Mouse (Mus musculus) midbrain, embryonic 15.5 days (tissue): ENCODE results near the gene Unc13b. TPM values are rescaled to one million over a fixed set of nuclear protein-coding genes. Genes with fewer than 3 reads are reported as not detected.

Experiments used
- ATAC-seq: fragments of 200-750 bp; cut with Nextera tagmentation; replicated peaks from 2 replicates; pipeline ENCODE4 v1.8.0; 2017; ENCODE audit warnings: moderate TSS enrichment
- H3K27ac ChIP-seq: fragments of 300-500 bp; sonication (generic); 2 replicates; pipeline ENCODE4 v1.5.1; 2015; ENCODE audit warnings: mild to moderate bottlenecking, inconsistent platforms
- H3K27me3 ChIP-seq: fragments of 300-500 bp; sonication (generic); replicated peaks from 2 replicates; pipeline ENCODE4 v1.6.1; 2015; ENCODE audit warnings: inconsistent platforms
- H3K36me3 ChIP-seq: fragments of 300-500 bp; sonication (generic); replicated peaks from 2 replicates; pipeline ENCODE4 v1.6.1; 2015; ENCODE audit warnings: inconsistent platforms
- H3K4me1 ChIP-seq: fragments of 300-500 bp; sonication (generic); 2 replicates; pipeline ENCODE4 v1.6.1; 2015; ENCODE audit warnings: inconsistent platforms
- H3K4me2 ChIP-seq: fragments of 300-500 bp; sonication (generic); 2 replicates; pipeline ENCODE4 v1.6.1; 2015; ENCODE audit warnings: inconsistent platforms, mild to moderate bottlenecking, moderate library complexity
- H3K4me3 ChIP-seq: fragments of 300-500 bp; sonication (generic); 2 replicates; pipeline ENCODE4 v1.5.1; 2015; ENCODE audit warnings: mild to moderate bottlenecking, inconsistent platforms
- H3K9ac ChIP-seq: fragments of 300-500 bp; sonication (generic); 2 replicates; pipeline ENCODE4 v1.6.1; 2015; ENCODE audit warnings: mild to moderate bottlenecking, inconsistent platforms
- H3K9me3 ChIP-seq: fragments of 300-500 bp; sonication (generic); 2 replicates; pipeline ENCODE4 v1.6.1; 2016; ENCODE audit warnings: inconsistent platforms
- WGBS: fragments of 180-500 bp; shearing (Covaris S2); methylation state at CpG from one replicate; pipeline ENCODE4 v1.1.7; 2015; ENCODE audit warnings: mixed read lengths; 5-methylcytosine and 5-hydroxymethylcytosine counted together
- polyA plus RNA-seq: library from polyadenylated mRNA; unstranded; fragments of >200 nt; fragmentation: Nextera tagmentation; extraction: Ambion mirVana; gene quantifications from 2 replicates; pipeline ENCODE4 v1.2.1, GENCODE M21; 2015

Unc13b gene
- polyA plus RNA-seq: 20.1 and 21.2 TPM in 2 replicates

GRCm38 (mm10) chr4:43058753-43059654 lies at the start of gene Unc13b:
TSS of gene Unc13b (plus strand) at chr4:43058953.
- H3K4me3 ChIP-seq: peak within 1 kb of the TSS; percentile 67
- peak within 1 kb of the TSS; percentile 67 for H3K4me2 ChIP-seq
- H3K9me3 ChIP-seq: no peaks in the 10 kb centered on the region
- peak within 1 kb of the TSS; percentile 85 for H3K27ac ChIP-seq
- peaks cover 15% of the 10 kb centered on the region for H3K4me1 ChIP-seq
- no peaks in the 10 kb centered on the region for H3K36me3 ChIP-seq
- WGBS: under 1% methylated on average over 86 of the region's 90 CpGs
- peak within 1 kb of the TSS; percentile 66 for H3K9ac ChIP-seq
- no peaks in the 10 kb centered on the region for H3K27me3 ChIP-seq
- peak; percentile 97 for ATAC-seq

- peak within 1 kb of the TSS; percentile 84 for H3K4me3 ChIP-seq
- H3K9me3 ChIP-seq: no peaks in the 10 kb centered on the region
- peak within 1 kb of the TSS; percentile 67 for H3K27ac ChIP-seq
- no peaks in the 10 kb centered on the region for H3K27me3 ChIP-seq
- peak; percentile 93 for ATAC-seq
- H3K9ac ChIP-seq: peak within 1 kb of the TSS; percentile 56
- WGBS: under 1% methylated on average over 37 of the region's 37 CpGs
- H3K36me3 ChIP-seq: no peaks in the 10 kb centered on the region
- peak within 1 kb of the TSS; percentile 88 for H3K4me2 ChIP-seq
- peaks cover 14% of the 10 kb centered on the region for H3K4me1 ChIP-seq
Measured at GRCm38 (mm10) chr4:43010161-43011038, 48.4 kb upstream of the Unc13b start, which contains the start of gene Fancg. TSS of gene Fancg (minus strand) at chr4:43010506.

- H3K4me3 ChIP-seq: no peak overlapping the region
- no peak for ATAC-seq
- no peaks in the 10 kb centered on the region for H3K27me3 ChIP-seq
- no peak overlapping the region for H3K27ac ChIP-seq
- H3K9ac ChIP-seq: no peak overlapping the region
- WGBS: 100% methylated on average over 1 of the region's 1 CpGs
- no peak overlapping the region for H3K4me2 ChIP-seq
- no peaks in the 10 kb centered on the region for H3K9me3 ChIP-seq
- no peaks in the 10 kb centered on the region for H3K36me3 ChIP-seq
- peaks cover 14% of the 10 kb centered on the region for H3K4me1 ChIP-seq
Measured at GRCm38 (mm10) chr4:43012091-43012490, 46.7 kb upstream of the Unc13b start.

GRCm38 (mm10) chr4:43018156-43018555 lies 40.6 kb upstream of the Unc13b start:
- H3K9me3 ChIP-seq: no peaks in the 10 kb centered on the region
- H3K4me2 ChIP-seq: no peak overlapping the region
- 94% methylated on average over 4 of the region's 4 CpGs for WGBS
- no peak overlapping the region for H3K27ac ChIP-seq
- peaks cover 33% of the 10 kb centered on the region for H3K36me3 ChIP-seq
- no peak overlapping the region for H3K4me3 ChIP-seq
- no peaks in the 10 kb centered on the region for H3K4me1 ChIP-seq
- no peaks in the 10 kb centered on the region for H3K27me3 ChIP-seq
- ATAC-seq: no peak
- H3K9ac ChIP-seq: no peak overlapping the region

- Histone ChIP-seq H3K27ac (no peak overlapping the region), H3K27me3 (no peaks in the 10 kb centered on the region), H3K9me3 (no peaks in the 10 kb centered on the region), H3K4me2 (no peak overlapping the region), H3K4me3 (no peak overlapping the region), H3K36me3 (peaks cover 37% of the 10 kb centered on the region), H3K4me1 (peaks cover 8% of the 10 kb centered on the region), H3K9ac (no peak overlapping the region)
- WGBS: 92% methylated on average over 10 of the region's 10 CpGs
- ATAC-seq: no peak
Measured at GRCm38 (mm10) chr4:43019176-43019575, 39.6 kb upstream of the Unc13b start.

- peaks cover 37% of the 10 kb centered on the region for H3K36me3 ChIP-seq
- H3K27me3 ChIP-seq: no peaks in the 10 kb centered on the region
- WGBS: 93% methylated on average over 23 of the region's 23 CpGs
- no peak overlapping the region for H3K27ac ChIP-seq
- no peaks in the 10 kb centered on the region for H3K9me3 ChIP-seq
- no peak overlapping the region for H3K9ac ChIP-seq
- H3K4me3 ChIP-seq: no peak overlapping the region
- ATAC-seq: no peak
- H3K4me1 ChIP-seq: peaks cover 15% of the 10 kb centered on the region
- no peak overlapping the region for H3K4me2 ChIP-seq
Measured at GRCm38 (mm10) chr4:43019641-43020465, 38.9 kb upstream of the Unc13b start.

GRCm38 (mm10) chr4:43020876-43021275 lies 37.9 kb upstream of the Unc13b start:
- Histone ChIP-seq H3K4me3 (no peak overlapping the region), H3K27ac (no peak overlapping the region), H3K4me1 (peaks cover 18% of the 10 kb centered on the region), H3K4me2 (no peak overlapping the region), H3K27me3 (no peaks in the 10 kb centered on the region), H3K36me3 (peaks cover 37% of the 10 kb centered on the region), H3K9ac (no peak overlapping the region), H3K9me3 (no peaks in the 10 kb centered on the region)
- WGBS: 85% methylated on average over 16 of the region's 16 CpGs
- ATAC-seq: no peak

- H3K36me3 ChIP-seq: peaks cover 37% of the 10 kb centered on the region
- no peak for ATAC-seq
- WGBS: 69% methylated on average over 17 of the region's 17 CpGs
Measured at GRCm38 (mm10) chr4:43021341-43021740, 37.4 kb upstream of the Unc13b start.

GRCm38 (mm10) chr4:43024673-43025072 lies 34.1 kb upstream of the Unc13b start:
- H3K4me2 ChIP-seq: peak overlapping the region; percentile 58
- H3K4me1 ChIP-seq: peaks cover 22% of the 10 kb centered on the region
- peak overlapping the region; percentile 90 for H3K27ac ChIP-seq
- ATAC-seq: no peak
- 82% methylated on average over 14 of the region's 14 CpGs for WGBS
- peak overlapping the region; percentile 57 for H3K9ac ChIP-seq
- peaks cover 39% of the 10 kb centered on the region for H3K36me3 ChIP-seq
- peak overlapping the region; percentile 54 for H3K4me3 ChIP-seq
- no peaks in the 10 kb centered on the region for H3K27me3 ChIP-seq
- H3K9me3 ChIP-seq: no peaks in the 10 kb centered on the region

More at GRCm38 (mm10) chr4:43021341-43021740, 37.4 kb upstream of the Unc13b start:
- Histone ChIP-seq H3K9me3 (no peaks in the 10 kb centered on the region), H3K27me3 (no peaks in the 10 kb centered on the region), H3K27ac (no peak overlapping the region), H3K4me3 (no peak overlapping the region), H3K4me1 (peaks cover 18% of the 10 kb centered on the region), H3K4me2 (no peak overlapping the region), H3K9ac (no peak overlapping the region)

- peak; percentile 94 for ATAC-seq
- H3K27ac ChIP-seq: peak within 1 kb of the TSS; percentile 90
- WGBS: 9% methylated on average over 42 of the region's 42 CpGs
- peaks cover 28% of the 10 kb centered on the region for H3K4me1 ChIP-seq
- peak within 1 kb of the TSS; percentile 57 for H3K9ac ChIP-seq
- H3K4me3 ChIP-seq: peak within 1 kb of the TSS; percentile 54
- no peaks in the 10 kb centered on the region for H3K27me3 ChIP-seq
- no peaks in the 10 kb centered on the region for H3K9me3 ChIP-seq
- H3K4me2 ChIP-seq: peak within 1 kb of the TSS; percentile 58
- peaks cover 38% of the 10 kb centered on the region for H3K36me3 ChIP-seq
Measured at GRCm38 (mm10) chr4:43025084-43025960, 33.4 kb upstream of the Unc13b start, which contains the start of gene Pigo. TSS of gene Pigo (minus strand) at chr4:43025819.

- H3K27ac ChIP-seq: no peak overlapping the region
- ATAC-seq: no peak
- no peaks in the 10 kb centered on the region for H3K9me3 ChIP-seq
- H3K4me2 ChIP-seq: no peak overlapping the region
- WGBS: 90% methylated on average over 7 of the region's 7 CpGs
- no peaks in the 10 kb centered on the region for H3K27me3 ChIP-seq
- H3K4me1 ChIP-seq: peaks cover 38% of the 10 kb centered on the region
- no peak overlapping the region for H3K4me3 ChIP-seq
- peaks cover 29% of the 10 kb centered on the region for H3K36me3 ChIP-seq
- H3K9ac ChIP-seq: no peak overlapping the region
Measured at GRCm38 (mm10) chr4:43029121-43029520, 29.6 kb upstream of the Unc13b start.
